Mouse (Mus musculus): ENCODE data around the gene Rph3a. TPM values are rescaled to one million over a fixed set of nuclear protein-coding genes. Genes with fewer than 3 reads are reported as not detected.

Rph3a gene
- polyA plus RNA-seq, 1 experiment from 2014 or later = 0.05 TPM

- Histone ChIP-seq H3K9ac (replicated peaks; ENCODE audit: low read length) (no peak overlapping the region), H3K27me3 (ENCODE audit: insufficient read depth, low read length) (no peaks in the 10 kb centered on the region), H3K9me3 (ENCODE audit: low read length) (no peaks in the 10 kb centered on the region), H3K4me2 (replicated peaks; ENCODE audit: low read depth, low read length) (no peak overlapping the region), H3K4me1 (ENCODE audit: insufficient read depth, low read length) (no peaks in the 10 kb centered on the region), H3K36me3 (ENCODE audit: insufficient read depth, low read length) (no peaks in the 10 kb centered on the region), H3K27ac (ENCODE audit: low read length) (no peak overlapping the region), H3K4me3 (ENCODE audit: low read length) (no peak overlapping the region)
- ATAC-seq (ENCODE audit: low FRiP score, low TSS enrichment) = no peak
- WGBS = 85% methylated on average over 8 of the region's 8 CpGs
Measured at GRCm38 (mm10) chr5:120966894-120967293, 43.0 kb downstream of the Rph3a start.

- H3K27me3 ChIP-seq (ENCODE audit: insufficient read depth, low read length) = no peaks in the 10 kb centered on the region
- ATAC-seq (ENCODE audit: low FRiP score, low TSS enrichment) = no peak
Measured at GRCm38 (mm10) chr5:120966156-120966555, 43.7 kb downstream of the Rph3a start.

GRCm38 (mm10) chr5:120961004-120961403 is 48.9 kb downstream of the Rph3a start:
- H3K27me3 ChIP-seq (ENCODE audit: insufficient read depth, low read length) = no peaks in the 10 kb centered on the region
- no peak overlapping the region for H3K27ac ChIP-seq (ENCODE audit: low read length)
- H3K4me1 ChIP-seq (ENCODE audit: insufficient read depth, low read length) = no peaks in the 10 kb centered on the region
- no peak for ATAC-seq (ENCODE audit: low FRiP score, low TSS enrichment)
- H3K9ac ChIP-seq (replicated peaks; ENCODE audit: low read length) = no peak overlapping the region
- no peak overlapping the region for H3K4me3 ChIP-seq (ENCODE audit: low read length)
- no peaks in the 10 kb centered on the region for H3K9me3 ChIP-seq (ENCODE audit: low read length)
- H3K4me2 ChIP-seq (replicated peaks; ENCODE audit: low read depth, low read length) = no peak overlapping the region
- no peaks in the 10 kb centered on the region for H3K36me3 ChIP-seq (ENCODE audit: insufficient read depth, low read length)
- WGBS = 62% methylated on average over 4 of the region's 4 CpGs

More at GRCm38 (mm10) chr5:120966156-120966555, 43.7 kb downstream of the Rph3a start:
- Histone ChIP-seq H3K4me2 (replicated peaks; ENCODE audit: low read depth, low read length) (no peak overlapping the region), H3K4me1 (ENCODE audit: insufficient read depth, low read length) (no peaks in the 10 kb centered on the region), H3K36me3 (ENCODE audit: insufficient read depth, low read length) (no peaks in the 10 kb centered on the region), H3K4me3 (ENCODE audit: low read length) (no peak overlapping the region), H3K9me3 (ENCODE audit: low read length) (no peaks in the 10 kb centered on the region), H3K27ac (ENCODE audit: low read length) (no peak overlapping the region), H3K9ac (replicated peaks; ENCODE audit: low read length) (no peak overlapping the region)
- WGBS = 54% methylated on average over 4 of the region's 4 CpGs

GRCm38 (mm10) chr5:120953974-120954373 is 55.9 kb downstream of the Rph3a start:
- Histone ChIP-seq H3K36me3 (ENCODE audit: insufficient read depth, low read length) (no peaks in the 10 kb centered on the region), H3K27me3 (ENCODE audit: insufficient read depth, low read length) (no peaks in the 10 kb centered on the region), H3K9me3 (ENCODE audit: low read length) (no peaks in the 10 kb centered on the region), H3K27ac (ENCODE audit: low read length) (no peak overlapping the region), H3K4me2 (replicated peaks; ENCODE audit: low read depth, low read length) (no peak overlapping the region), H3K4me3 (ENCODE audit: low read length) (no peak overlapping the region), H3K4me1 (ENCODE audit: insufficient read depth, low read length) (no peaks in the 10 kb centered on the region), H3K9ac (replicated peaks; ENCODE audit: low read length) (no peak overlapping the region)
- WGBS = 17% methylated on average over 5 of the region's 5 CpGs
- ATAC-seq (ENCODE audit: low FRiP score, low TSS enrichment) = no peak

- Histone ChIP-seq H3K4me3 (ENCODE audit: low read length) (no peak overlapping the region), H3K9me3 (ENCODE audit: low read length) (no peaks in the 10 kb centered on the region), H3K4me2 (replicated peaks; ENCODE audit: low read depth, low read length) (no peak overlapping the region), H3K9ac (replicated peaks; ENCODE audit: low read length) (no peak overlapping the region), H3K36me3 (ENCODE audit: insufficient read depth, low read length) (no peaks in the 10 kb centered on the region), H3K4me1 (ENCODE audit: insufficient read depth, low read length) (no peaks in the 10 kb centered on the region), H3K27ac (ENCODE audit: low read length) (no peak overlapping the region), H3K27me3 (ENCODE audit: insufficient read depth, low read length) (no peaks in the 10 kb centered on the region)
- whole genome bisulfite sequencing = 66% methylated on average over 10 of the region's 10 CpGs
- ATAC-seq (ENCODE audit: low FRiP score, low TSS enrichment) = no peak
Measured at GRCm38 (mm10) chr5:120952242-120952770, 57.6 kb downstream of the Rph3a start.

DNA sequence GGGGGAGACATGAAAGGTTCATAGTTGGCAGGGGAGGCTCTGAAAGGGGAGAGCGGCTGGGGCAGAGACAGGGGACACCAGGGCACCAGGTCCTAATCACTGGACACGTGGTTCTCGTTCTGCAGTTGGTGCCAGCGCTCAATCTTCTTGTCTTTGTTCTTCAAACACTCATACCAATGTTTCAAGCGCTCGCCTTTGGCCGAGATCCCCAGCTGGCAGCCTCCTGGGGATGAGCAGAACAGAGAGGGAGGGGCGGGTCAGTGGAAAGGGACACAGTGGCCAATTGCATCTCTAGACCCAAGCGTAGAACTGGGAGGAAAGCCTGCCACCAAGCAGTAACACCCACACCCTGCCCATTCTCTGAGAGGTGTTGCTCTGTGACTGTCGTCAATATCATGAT is 67.8 kb downstream of the Rph3a start:
- Histone ChIP-seq H3K27ac (ENCODE audit: low read length) (no peak overlapping the region), H3K4me3 (ENCODE audit: low read length) (no peak overlapping the region), H3K36me3 (ENCODE audit: insufficient read depth, low read length) (no peaks in the 10 kb centered on the region), H3K27me3 (ENCODE audit: insufficient read depth, low read length) (no peaks in the 10 kb centered on the region), H3K4me2 (replicated peaks; ENCODE audit: low read depth, low read length) (no peak overlapping the region), H3K9ac (replicated peaks; ENCODE audit: low read length) (no peak overlapping the region), H3K9me3 (ENCODE audit: low read length) (no peaks in the 10 kb centered on the region), H3K4me1 (ENCODE audit: insufficient read depth, low read length) (no peaks in the 10 kb centered on the region)
- WGBS = 67% methylated on average over 10 of the region's 10 CpGs
- no peak for ATAC-seq (ENCODE audit: low FRiP score, low TSS enrichment)

DNA sequence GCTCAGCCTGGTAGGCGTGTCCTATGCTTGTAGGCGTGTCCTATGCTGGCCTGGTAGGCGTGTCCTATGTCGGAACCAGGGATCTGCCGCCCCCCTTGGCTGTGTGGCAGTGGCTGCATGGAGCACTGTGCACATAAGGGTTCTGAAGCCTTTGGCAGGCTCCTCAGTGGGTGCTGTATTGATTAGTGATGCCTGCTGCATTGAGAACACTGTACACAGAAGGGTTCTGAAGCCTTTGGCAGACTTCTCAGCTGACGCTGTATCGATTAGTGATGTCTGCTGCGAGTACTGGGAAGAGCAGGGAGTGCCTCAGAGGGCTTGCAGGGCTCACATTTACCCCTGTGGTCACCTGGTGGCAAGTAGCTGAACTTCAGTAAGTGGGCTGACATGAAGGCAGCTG is 71.3 kb downstream of the Rph3a start:
- Histone ChIP-seq H3K27me3 (ENCODE audit: insufficient read depth, low read length) (no peaks in the 10 kb centered on the region), H3K4me2 (replicated peaks; ENCODE audit: low read depth, low read length) (no peak overlapping the region), H3K9me3 (ENCODE audit: low read length) (no peaks in the 10 kb centered on the region), H3K27ac (ENCODE audit: low read length) (no peak overlapping the region), H3K36me3 (ENCODE audit: insufficient read depth, low read length) (no peaks in the 10 kb centered on the region), H3K4me1 (ENCODE audit: insufficient read depth, low read length) (no peaks in the 10 kb centered on the region), H3K4me3 (ENCODE audit: low read length) (no peak overlapping the region), H3K9ac (replicated peaks; ENCODE audit: low read length) (no peak overlapping the region)
- WGBS = 51% methylated on average over 8 of the region's 8 CpGs
- ATAC-seq (ENCODE audit: low FRiP score, low TSS enrichment) = no peak; the same call in 1 of the 2 replicates

GRCm38 (mm10) chr5:120937841-120938240 is 72.1 kb downstream of the Rph3a start:
- Histone ChIP-seq H3K4me3 (ENCODE audit: low read length) (no peak overlapping the region), H3K9me3 (ENCODE audit: low read length) (no peaks in the 10 kb centered on the region), H3K4me2 (replicated peaks; ENCODE audit: low read depth, low read length) (no peak overlapping the region), H3K36me3 (ENCODE audit: insufficient read depth, low read length) (no peaks in the 10 kb centered on the region), H3K27me3 (ENCODE audit: insufficient read depth, low read length) (no peaks in the 10 kb centered on the region), H3K4me1 (ENCODE audit: insufficient read depth, low read length) (no peaks in the 10 kb centered on the region), H3K9ac (replicated peaks; ENCODE audit: low read length) (no peak overlapping the region), H3K27ac (ENCODE audit: low read length) (no peak overlapping the region)
- ATAC-seq (ENCODE audit: low FRiP score, low TSS enrichment) = no peak
- WGBS = 64% methylated on average over 4 of the region's 4 CpGs

DNA sequence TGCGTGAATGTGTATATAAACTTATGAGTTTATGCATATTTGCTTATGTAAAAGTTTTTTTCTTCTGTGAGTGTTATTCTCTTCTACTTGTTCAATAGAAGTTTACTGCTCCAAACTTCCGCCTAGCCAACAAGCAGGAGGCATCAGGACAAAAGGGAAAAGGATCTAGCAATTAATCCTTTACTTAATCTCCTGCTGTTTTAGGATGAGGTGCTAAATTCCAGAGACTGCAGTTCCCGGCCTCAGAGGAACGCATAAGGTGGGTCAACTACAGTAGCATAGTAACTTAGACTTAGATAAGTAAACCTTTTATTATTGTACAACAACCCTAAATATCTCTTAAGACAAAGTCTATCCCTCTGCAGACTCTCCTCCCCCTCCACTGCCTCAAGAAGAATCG is 75.9 kb downstream of the Rph3a start:
- H3K27me3 ChIP-seq (ENCODE audit: insufficient read depth, low read length) = no peaks in the 10 kb centered on the region
- no peak overlapping the region for H3K4me3 ChIP-seq (ENCODE audit: low read length)
- no peak overlapping the region for H3K4me2 ChIP-seq (replicated peaks; ENCODE audit: low read depth, low read length)
- no peaks in the 10 kb centered on the region for H3K4me1 ChIP-seq (ENCODE audit: insufficient read depth, low read length)
- no peaks in the 10 kb centered on the region for H3K9me3 ChIP-seq (ENCODE audit: low read length)
- H3K36me3 ChIP-seq (ENCODE audit: insufficient read depth, low read length) = no peaks in the 10 kb centered on the region
- H3K27ac ChIP-seq (ENCODE audit: low read length) = no peak overlapping the region
- WGBS = 19% methylated on average over 4 of the region's 5 CpGs
- no peak overlapping the region for H3K9ac ChIP-seq (replicated peaks; ENCODE audit: low read length)
- no peak for ATAC-seq (ENCODE audit: low FRiP score, low TSS enrichment)

- H3K4me1 ChIP-seq (ENCODE audit: insufficient read depth, low read length) = no peaks in the 10 kb centered on the region
- WGBS = 13% methylated on average over 1 of the region's 1 CpGs
- ATAC-seq (ENCODE audit: low FRiP score, low TSS enrichment) = no peak
- no peaks in the 10 kb centered on the region for H3K27me3 ChIP-seq (ENCODE audit: insufficient read depth, low read length)
- H3K4me2 ChIP-seq (replicated peaks; ENCODE audit: low read depth, low read length) = no peak overlapping the region
- H3K36me3 ChIP-seq (ENCODE audit: insufficient read depth, low read length) = no peaks in the 10 kb centered on the region
- no peak overlapping the region for H3K27ac ChIP-seq (ENCODE audit: low read length)
- H3K9me3 ChIP-seq (ENCODE audit: low read length) = no peaks in the 10 kb centered on the region
- H3K9ac ChIP-seq (replicated peaks; ENCODE audit: low read length) = no peak overlapping the region
- no peak overlapping the region for H3K4me3 ChIP-seq (ENCODE audit: low read length)
Measured at GRCm38 (mm10) chr5:120927036-120927435, 82.9 kb downstream of the Rph3a start.

All from kidney, embryonic 16.5 days (tissue).